21 mouse cellular contexts compared by ENCODE assay signal in the genomic region with DNA sequence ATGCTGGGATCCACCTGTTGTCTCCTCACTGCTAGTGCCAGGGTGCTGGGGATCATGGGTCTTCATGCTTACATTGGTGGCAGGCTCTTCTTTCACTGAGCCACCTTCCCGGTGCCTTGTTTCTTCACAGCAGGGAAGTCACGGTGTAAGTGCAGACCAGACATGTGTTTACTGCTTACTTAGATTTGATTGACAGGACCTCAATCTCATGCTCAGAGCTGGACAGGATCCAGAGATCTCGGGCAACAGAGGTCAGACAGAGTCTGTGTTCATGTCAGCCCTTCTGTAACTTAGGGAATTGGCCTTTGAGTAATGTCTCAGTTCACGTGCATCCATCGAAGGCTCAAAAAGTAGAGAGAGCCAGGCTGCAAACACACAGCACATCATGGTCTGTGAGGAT.
DNase-seq lines count a peak whose midpoint lies in the region; ATAC-seq lines count a peak whose summit lies in the region.
"Had no signal": no experiment of that assay in that cellular context is flagged by ENCODE, and none has a peak within 500 bp of the region (broad histone marks: within the 10 kb centered on the region; RNA-seq: fewer than 3 reads in every experiment).

No protein-coding gene starts in this region.

- H3K9ac ChIP-seq in kidney, embryonic 14.5 days (ENCODE audit: low read depth, low read length) = no peak overlapping the region
- H3K9ac ChIP-seq: forebrain, embryonic 13.5 days; forebrain, postnatal 0 days; heart, embryonic 12.5 days; hindbrain, embryonic 15.5 days had no signal

- no peak overlapping the region for H3K4me2 ChIP-seq in kidney, embryonic 14.5 days (replicated peaks; ENCODE audit: low read depth, low read length)
- H3K4me2 ChIP-seq: forebrain, embryonic 13.5 days; heart, embryonic 12.5 days; hindbrain, embryonic 15.5 days had no signal

- H3K9me3 ChIP-seq in kidney, embryonic 14.5 days (ENCODE audit: control insufficient read depth, low read length) = no peaks in the 10 kb centered on the region
- H3K9me3 ChIP-seq: embryonic facial prominence, embryonic 10.5 days; forebrain, embryonic 13.5 days; heart, embryonic 12.5 days; hindbrain, embryonic 15.5 days had no signal

- no peaks in the 10 kb centered on the region for H3K36me3 ChIP-seq in kidney, embryonic 14.5 days (ENCODE audit: control insufficient read depth, insufficient read depth, low read length)
- H3K36me3 ChIP-seq: embryonic facial prominence, embryonic 10.5 days; heart, embryonic 12.5 days; hindbrain, embryonic 15.5 days had no signal

- WGBS in kidney, embryonic 14.5 days = 78% methylated on average over 5 of the region's 5 CpGs

- H3K27me3 ChIP-seq in kidney, embryonic 14.5 days (ENCODE audit: control insufficient read depth, insufficient read depth, low read length) = no peaks in the 10 kb centered on the region
- H3K27me3 ChIP-seq: forebrain, embryonic 13.5 days; heart, embryonic 12.5 days; hindbrain, embryonic 15.5 days; Patski had no signal

- H3K27ac ChIP-seq in kidney, embryonic 14.5 days (ENCODE audit: low read depth, low read length) = no peak overlapping the region
- H3K27ac ChIP-seq: embryonic facial prominence, embryonic 10.5 days; forebrain, embryonic 13.5 days; hindbrain, embryonic 15.5 days had no signal

- ATAC-seq in kidney, embryonic 14.5 days (ENCODE audit: low FRiP score, low TSS enrichment) = no peak
- ATAC-seq: activated CD4-positive, CD25-positive, alpha-beta regulatory T cell, adult 4 months; forebrain, embryonic 13.5 days; forebrain, postnatal 0 days; Patski had no signal

- peak; percentile 13 for DNase-seq in gastrocnemius, adult 18-20 months (ENCODE audit: low spot score)
- no peak for DNase-seq in gastrocnemius, postnatal 4 days (ENCODE audit: low spot score in 2 of 2)
- DNase-seq in kidney, adult 9 months = peak; percentile 30
- DNase-seq in kidney, postnatal 4 days = no peak
- DNase-seq in kidney, postnatal 36 days = peak; percentile 38 to 40
- peak; percentile 16 for DNase-seq in NIH3T3 (ENCODE audit: low read depth)
- DNase-seq in B cell, adult 2 months = no peak
- DNase-seq: adrenal gland, adult 2 months; adrenal gland, postnatal 25 days; cerebellum, adult 18-20 months; cerebellum, adult 9-11 months; cerebellum, postnatal 36 days; forebrain, postnatal 0 days; heart, postnatal 36 days had no signal

- H3K4me3 ChIP-seq in kidney, embryonic 14.5 days (ENCODE audit: low read length) = no peak overlapping the region
- H3K4me3 ChIP-seq: embryonic facial prominence, embryonic 10.5 days; forebrain, embryonic 13.5 days; heart, embryonic 12.5 days; hindbrain, embryonic 15.5 days had no signal

- H3K4me1 ChIP-seq in kidney, embryonic 14.5 days (ENCODE audit: control insufficient read depth, insufficient read depth, low read length) = no peaks in the 10 kb centered on the region
- H3K4me1 ChIP-seq: embryonic facial prominence, embryonic 10.5 days; forebrain, embryonic 13.5 days; hindbrain, embryonic 15.5 days had no signal

Comparison
In these comparisons a context has a peak if more than half of its experiments do, and no peak if none do; other contexts are left out.
1. DNase-seq: peak in gastrocnemius, adult 18-20 months (single experiment), kidney, adult 9 months (single experiment), kidney, postnatal 36 days (2 of 2) and NIH3T3 (single experiment); none in gastrocnemius, postnatal 4 days (0 of 2), kidney, postnatal 4 days (0 of 2) and B cell, adult 2 months (0 of 2).